Mouse (Mus musculus): ENCODE measurements around the gene Golt1a. TPM values are rescaled to one million over a fixed set of nuclear protein-coding genes. Genes with fewer than 3 reads are reported as not detected.
A peak's percentile ranks its signal among the peaks of the same experiment; 100 is the strongest.

Golt1a gene
- polyA plus RNA-seq, 1 experiment, result 48.9 TPM

DNA sequence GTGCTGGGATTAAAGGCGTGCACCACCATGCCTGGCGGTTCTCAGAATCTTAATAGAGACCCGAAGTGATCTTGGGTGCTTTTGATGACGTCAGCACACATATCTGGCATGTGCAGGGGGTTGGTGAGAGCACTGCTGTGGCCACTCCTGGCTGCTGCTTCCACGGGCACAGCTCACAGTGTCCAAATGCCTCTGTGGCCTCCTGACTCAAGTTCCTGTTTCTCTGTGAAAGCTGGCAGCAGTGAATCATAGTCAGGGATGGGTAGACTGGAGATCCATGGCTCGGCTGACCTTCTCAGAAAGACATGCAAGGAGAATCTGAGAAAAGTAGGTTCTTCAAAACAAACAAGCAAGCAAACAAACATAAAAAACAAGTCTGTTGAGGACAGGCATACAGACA is 6.2 kb downstream of the Golt1a start:
- H3K4me1 ChIP-seq (ENCODE audit: control insufficient read depth, insufficient read depth, insufficient read length, low read length), result peaks cover 16% of the 10 kb centered on the region; the same call in 1 of the 2 replicates
- H3K27me3 ChIP-seq (ENCODE audit: control insufficient read depth, insufficient read depth, low read length), result no peaks in the 10 kb centered on the region
- no peak for TF ChIP-seq CTCF (IDR thresholded peaks at IDR 0.05; ENCODE audit: extremely low read depth, insufficient read length, insufficient replicate concordance, low read depth, low read length)
- TF ChIP-seq POLR2A (IDR thresholded peaks at IDR 0.05; ENCODE audit: low read depth, low read length), result no peak
- H3K36me3 ChIP-seq (ENCODE audit: control insufficient read depth, insufficient read depth, low read length), result peaks cover 2% of the 10 kb centered on the region; the same call in 1 of the 2 replicates
- 82% methylated on average over 6 of the region's 6 CpGs for WGBS
- H3K4me3 ChIP-seq (ENCODE audit: low read depth, low read length), result no peak overlapping the region
- no peak overlapping the region for H3K27ac ChIP-seq (ENCODE audit: insufficient read depth, low read depth, low read length)

DNA sequence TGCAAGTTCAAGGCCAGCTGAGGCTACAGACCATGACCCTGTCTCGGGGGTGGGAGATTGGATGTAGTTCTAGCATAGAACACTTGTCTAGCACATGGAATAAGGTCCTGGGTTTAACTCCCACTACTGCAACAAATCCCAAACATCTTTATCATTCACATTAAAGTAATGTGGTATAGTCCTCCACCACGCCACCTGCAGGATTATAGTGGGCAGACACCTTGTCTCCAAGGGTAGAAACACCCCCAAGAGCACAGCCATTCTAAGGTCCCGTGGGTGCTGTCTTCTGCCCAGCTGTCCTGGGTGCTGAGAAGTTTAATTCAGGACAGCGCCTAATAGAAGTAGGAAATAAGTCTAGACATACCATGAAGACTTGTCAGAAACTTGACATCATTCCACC is 7.0 kb downstream of the Golt1a start:
- TF ChIP-seq POLR2A (IDR thresholded peaks at IDR 0.05; ENCODE audit: low read depth, low read length) (no peak), CTCF (IDR thresholded peaks at IDR 0.05; ENCODE audit: extremely low read depth, insufficient read length, insufficient replicate concordance, low read depth, low read length) (no peak)
- Histone ChIP-seq H3K27ac (ENCODE audit: insufficient read depth, low read depth, low read length) (no peak overlapping the region), H3K36me3 (ENCODE audit: control insufficient read depth, insufficient read depth, low read length) (peaks cover 2% of the 10 kb centered on the region; the same call in 1 of the 2 replicates), H3K4me1 (ENCODE audit: control insufficient read depth, insufficient read depth, insufficient read length, low read length) (peaks cover 10% of the 10 kb centered on the region; the same call in 1 of the 2 replicates), H3K27me3 (ENCODE audit: control insufficient read depth, insufficient read depth, low read length) (no peaks in the 10 kb centered on the region), H3K4me3 (ENCODE audit: low read depth, low read length) (no peak overlapping the region)
- WGBS, result 83% methylated on average over 4 of the region's 4 CpGs

DNA sequence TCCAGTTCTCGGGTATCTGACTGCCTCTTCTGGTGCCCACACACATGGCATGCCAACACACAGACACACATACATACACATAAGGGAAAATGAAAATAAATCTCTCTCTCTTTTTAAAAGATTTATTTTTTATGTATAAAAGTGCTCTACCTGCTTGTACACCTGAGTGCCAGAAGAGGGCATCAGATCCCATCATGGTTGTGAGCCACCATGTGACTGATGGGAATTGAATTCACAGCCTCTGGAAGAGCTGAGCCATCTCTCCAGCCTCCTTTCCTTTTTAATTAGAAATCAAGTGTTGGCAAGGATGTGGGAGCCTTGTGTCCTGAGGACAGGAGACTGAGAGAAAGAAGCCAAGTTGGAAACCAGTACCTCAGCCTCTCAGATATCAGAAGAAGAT is 7.5 kb downstream of the Golt1a start:
- 76% methylated on average over 1 of the region's 1 CpGs for WGBS
- no peak for TF ChIP-seq POLR2A (IDR thresholded peaks at IDR 0.05; ENCODE audit: low read depth, low read length)
- no peak for TF ChIP-seq CTCF (IDR thresholded peaks at IDR 0.05; ENCODE audit: extremely low read depth, insufficient read length, insufficient replicate concordance, low read depth, low read length)
- H3K4me1 ChIP-seq (ENCODE audit: control insufficient read depth, insufficient read depth, insufficient read length, low read length), result peaks cover 6% of the 10 kb centered on the region; the same call in 1 of the 2 replicates
- no peaks in the 10 kb centered on the region for H3K27me3 ChIP-seq (ENCODE audit: control insufficient read depth, insufficient read depth, low read length)
- no peak overlapping the region for H3K27ac ChIP-seq (ENCODE audit: insufficient read depth, low read depth, low read length)
- H3K36me3 ChIP-seq (ENCODE audit: control insufficient read depth, insufficient read depth, low read length), result peaks cover 3% of the 10 kb centered on the region; the same call in 1 of the 2 replicates
- H3K4me3 ChIP-seq (ENCODE audit: low read depth, low read length), result no peak overlapping the region

DNA sequence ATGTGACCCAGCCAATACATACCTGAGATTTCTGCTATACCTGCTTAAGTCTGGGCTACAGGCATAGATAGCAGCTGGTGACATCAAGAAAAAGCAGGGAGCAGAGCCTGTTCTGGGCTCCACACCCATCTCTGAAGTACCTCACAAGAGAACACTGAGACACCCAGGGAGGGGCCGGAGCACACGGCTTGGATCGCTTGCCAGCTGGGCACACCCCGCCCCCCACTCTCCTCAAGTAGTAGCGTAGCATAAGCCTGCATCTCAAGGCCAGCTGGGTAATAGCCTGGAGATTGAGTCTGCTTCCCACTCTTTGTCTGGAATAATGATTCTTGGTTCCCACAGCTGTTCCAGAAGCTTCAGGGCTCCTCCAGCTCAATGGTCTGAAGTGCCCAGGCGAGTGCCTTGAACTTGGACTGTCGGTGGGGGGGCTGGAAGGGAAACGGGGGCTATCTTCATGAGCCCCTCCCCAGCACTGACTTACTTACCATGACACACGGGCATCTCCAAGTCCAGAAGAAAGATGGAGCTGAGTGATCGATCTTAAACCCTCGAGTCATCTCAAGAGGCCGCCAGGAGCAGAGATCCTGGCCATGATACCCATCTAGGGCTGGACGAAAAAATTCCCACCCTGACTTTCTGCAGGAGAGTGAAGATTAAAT is 11.8 kb downstream of the Golt1a start, which contains the start of gene Kiss1:
Kiss1 (plus strand) TSS at position 609 of the 659 bp plus-strand sequence.
- 71% methylated on average over 13 of the region's 13 CpGs for WGBS
- no peak within 1 kb of the TSS for H3K4me3 ChIP-seq (ENCODE audit: low read depth, low read length)
- H3K36me3 ChIP-seq (ENCODE audit: control insufficient read depth, insufficient read depth, low read length), result 0 out of 2 replicates have a peak, but pooled peaks cover 1% of the 10 kb centered on the region
- no peaks in the 10 kb centered on the region for H3K4me1 ChIP-seq (ENCODE audit: control insufficient read depth, insufficient read depth, insufficient read length, low read length)
- no peak for TF ChIP-seq POLR2A (IDR thresholded peaks at IDR 0.05; ENCODE audit: low read depth, low read length)
- TF ChIP-seq CTCF (IDR thresholded peaks at IDR 0.05; ENCODE audit: extremely low read depth, insufficient read length, insufficient replicate concordance, low read depth, low read length), result no peak
- no peaks in the 10 kb centered on the region for H3K27me3 ChIP-seq (ENCODE audit: control insufficient read depth, insufficient read depth, low read length)
- H3K27ac ChIP-seq (ENCODE audit: insufficient read depth, low read depth, low read length), result no peak within 1 kb of the TSS

DNA sequence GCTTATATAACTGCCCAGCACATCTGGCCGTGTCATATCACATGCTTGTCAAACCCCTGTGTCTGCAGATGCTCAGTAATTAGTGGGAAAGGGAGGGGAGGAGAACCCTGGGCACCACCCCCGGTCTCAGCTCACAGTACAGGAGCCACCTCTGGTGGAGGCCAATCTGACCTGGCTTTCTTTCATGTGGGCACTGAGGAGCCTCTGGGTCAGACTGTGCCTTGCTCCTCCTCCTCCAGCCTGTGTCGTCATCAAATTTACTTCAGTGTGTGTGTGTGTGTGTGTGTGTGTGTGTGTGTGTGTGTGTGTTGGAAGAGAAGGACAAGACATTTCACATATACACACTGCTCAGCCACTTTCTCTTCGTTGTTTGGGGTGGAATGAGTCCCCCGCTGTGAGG is 13.7 kb downstream of the Golt1a start:
- 48% methylated on average over 5 of the region's 5 CpGs for WGBS
- H3K4me3 ChIP-seq (ENCODE audit: low read depth, low read length), result no peak overlapping the region
- H3K27me3 ChIP-seq (ENCODE audit: control insufficient read depth, insufficient read depth, low read length), result no peaks in the 10 kb centered on the region
- no peak overlapping the region for H3K27ac ChIP-seq (ENCODE audit: insufficient read depth, low read depth, low read length)
- TF ChIP-seq CTCF (IDR thresholded peaks at IDR 0.05; ENCODE audit: extremely low read depth, insufficient read length, insufficient replicate concordance, low read depth, low read length) (no peak), POLR2A (IDR thresholded peaks at IDR 0.05; ENCODE audit: low read depth, low read length) (no peak)
- no peaks in the 10 kb centered on the region for H3K4me1 ChIP-seq (ENCODE audit: control insufficient read depth, insufficient read depth, insufficient read length, low read length)
- H3K36me3 ChIP-seq (ENCODE audit: control insufficient read depth, insufficient read depth, low read length), result 0 out of 2 replicates have a peak, but pooled peaks cover 1% of the 10 kb centered on the region

DNA sequence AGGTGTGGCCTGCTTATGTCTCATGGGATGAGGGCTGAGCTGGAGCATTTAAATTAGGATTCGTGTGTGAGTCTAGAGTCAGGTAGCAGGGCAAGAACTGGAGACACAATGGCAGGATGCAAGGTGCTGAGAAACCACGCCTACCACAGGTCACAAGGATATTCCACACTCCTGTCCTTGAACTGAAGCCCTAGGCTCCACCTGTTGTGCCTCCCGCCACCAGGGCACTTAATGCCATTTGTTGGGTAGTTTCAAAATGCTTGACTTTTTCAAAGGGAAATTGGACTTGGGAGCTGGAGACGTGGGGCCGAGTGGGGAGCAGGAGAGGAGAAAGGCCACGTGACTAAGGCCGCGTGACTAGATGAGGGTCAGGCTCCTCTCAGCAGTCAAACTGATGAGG is 16.4 kb downstream of the Golt1a start:
- Histone ChIP-seq H3K27me3 (ENCODE audit: control insufficient read depth, insufficient read depth, low read length) (0 out of 2 replicates have a peak, but pooled peaks cover 6% of the 10 kb centered on the region), H3K27ac (ENCODE audit: insufficient read depth, low read depth, low read length) (no peak overlapping the region), H3K4me3 (ENCODE audit: low read depth, low read length) (no peak overlapping the region), H3K36me3 (ENCODE audit: control insufficient read depth, insufficient read depth, low read length) (0 out of 2 replicates have a peak, but pooled peaks cover 1% of the 10 kb centered on the region), H3K4me1 (ENCODE audit: control insufficient read depth, insufficient read depth, insufficient read length, low read length) (peaks cover 6% of the 10 kb centered on the region; the same call in 1 of the 2 replicates)
- TF ChIP-seq CTCF (IDR thresholded peaks at IDR 0.05; ENCODE audit: extremely low read depth, insufficient read length, insufficient replicate concordance, low read depth, low read length), result no peak
- WGBS, result 79% methylated on average over 8 of the region's 8 CpGs

DNA sequence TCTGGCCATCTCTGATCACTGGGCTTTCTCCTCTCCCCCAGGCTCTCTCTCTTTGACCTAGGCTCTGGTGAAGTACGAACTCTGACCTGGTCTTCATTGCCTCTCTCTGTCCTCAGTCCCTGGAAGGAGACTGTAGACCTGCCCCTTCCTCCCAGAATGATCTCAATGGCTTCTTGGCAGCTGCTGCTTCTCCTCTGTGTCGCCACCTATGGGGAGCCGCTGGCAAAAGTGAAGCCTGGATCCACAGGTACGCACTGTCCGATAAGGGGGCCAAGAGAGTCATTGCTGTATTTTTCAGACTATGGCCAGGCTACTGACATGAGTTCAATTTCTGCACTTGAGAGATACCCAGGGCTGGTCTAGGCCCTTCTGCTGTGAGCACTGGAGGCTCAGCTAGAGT is 17.5 kb downstream of the Golt1a start:
- Histone ChIP-seq H3K4me3 (ENCODE audit: low read depth, low read length) (no peak overlapping the region), H3K27me3 (ENCODE audit: control insufficient read depth, insufficient read depth, low read length) (0 out of 2 replicates have a peak, but pooled peaks cover 6% of the 10 kb centered on the region), H3K27ac (ENCODE audit: insufficient read depth, low read depth, low read length) (no peak overlapping the region), H3K36me3 (ENCODE audit: control insufficient read depth, insufficient read depth, low read length) (no peaks in the 10 kb centered on the region), H3K4me1 (ENCODE audit: control insufficient read depth, insufficient read depth, insufficient read length, low read length) (peaks cover 6% of the 10 kb centered on the region; the same call in 1 of the 2 replicates)
- TF ChIP-seq POLR2A (IDR thresholded peaks at IDR 0.05; ENCODE audit: low read depth, low read length) (no peak), CTCF (IDR thresholded peaks at IDR 0.05; ENCODE audit: extremely low read depth, insufficient read length, insufficient replicate concordance, low read depth, low read length) (0 out of 2 replicates have a peak, but pooled peaks have one; percentile 17)
- WGBS, result 55% methylated on average over 5 of the region's 5 CpGs
